Mouse (Mus musculus): ENCODE results near the gene Pom121l2. TPM values are rescaled to one million over a fixed set of nuclear protein-coding genes. Genes with fewer than 3 reads are reported as not detected.

Gene Pom121l2
- polyA plus RNA-seq, 1 experiment from 2014 or later = 0.26 TPM

GRCm38 (mm10) chr13:22019934-22020835 is 39.2 kb downstream of the Pom121l2 start:
- Histone ChIP-seq H3K27me3 (ENCODE audit: insufficient read depth, low read length) (peaks cover 4% of the 10 kb centered on the region), H3K36me3 (ENCODE audit: insufficient read depth) (no peaks in the 10 kb centered on the region), H3K4me1 (ENCODE audit: insufficient read depth) (no peaks in the 10 kb centered on the region), H3K4me3 (ENCODE audit: low read depth, low read length) (peak overlapping the region; percentile 55), H3K27ac (ENCODE audit: low read depth) (no peak overlapping the region), H3K9me3 (ENCODE audit: low read depth, low read length) (no peaks in the 10 kb centered on the region), H3K4me2 (peak overlapping the region; percentile 87), H3K9ac (peak overlapping the region; percentile 59)
- WGBS = under 1% methylated on average over 44 of the region's 44 CpGs
- ATAC-seq (ENCODE audit: insufficient read depth) = 0 out of 2 replicates have a peak, but pooled peaks have one; percentile 47
- DNase-seq = peak; percentile 71
- no peak for TF ChIP-seq CTCF (IDR thresholded peaks at IDR 0.05; ENCODE audit: low read depth)

DNA sequence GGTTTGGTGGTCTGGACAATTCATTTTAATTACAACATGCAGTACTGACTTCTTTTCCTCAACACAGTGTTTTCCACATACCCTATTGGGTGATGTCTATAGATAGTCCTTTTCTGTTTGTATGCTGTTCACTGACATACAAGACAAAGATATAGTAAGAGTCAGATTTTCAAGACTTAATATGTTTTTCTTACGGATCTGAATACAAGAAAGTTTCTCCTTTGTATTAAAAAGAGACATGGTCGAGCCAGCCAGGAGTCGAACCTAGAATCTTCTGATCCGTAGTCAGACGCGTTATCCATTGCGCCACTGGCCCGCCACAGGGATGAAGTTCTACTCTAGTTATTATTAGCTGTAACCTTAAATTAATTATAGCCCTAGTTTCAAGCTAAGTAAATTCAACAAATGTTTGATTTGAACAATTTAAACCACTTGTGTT is 39.9 kb downstream of the Pom121l2 start:
- WGBS = under 1% methylated on average over 8 of the region's 8 CpGs
- H3K27me3 ChIP-seq (ENCODE audit: insufficient read depth, low read length) = no peaks in the 10 kb centered on the region
- H3K27ac ChIP-seq (ENCODE audit: low read depth) = no peak overlapping the region
- ATAC-seq (ENCODE audit: insufficient read depth) (peak; percentile 79), DNase-seq (peak; percentile 92)
- H3K9me3 ChIP-seq (ENCODE audit: low read depth, low read length) = no peaks in the 10 kb centered on the region
- H3K36me3 ChIP-seq (ENCODE audit: insufficient read depth) = no peaks in the 10 kb centered on the region
- no peaks in the 10 kb centered on the region for H3K4me1 ChIP-seq (ENCODE audit: insufficient read depth)
- H3K4me2 ChIP-seq = peak overlapping the region; percentile 87
- no peak for TF ChIP-seq CTCF (IDR thresholded peaks at IDR 0.05; ENCODE audit: low read depth)
- H3K4me3 ChIP-seq (ENCODE audit: low read depth, low read length) = peak overlapping the region; percentile 55
- H3K9ac ChIP-seq = peak overlapping the region; percentile 59

GRCm38 (mm10) chr13:22021581-22021980 is 40.6 kb downstream of the Pom121l2 start:
- no peaks in the 10 kb centered on the region for H3K27me3 ChIP-seq (ENCODE audit: insufficient read depth, low read length)
- peak; percentile 59 for DNase-seq
- no peak for TF ChIP-seq CTCF (IDR thresholded peaks at IDR 0.05; ENCODE audit: low read depth)
- no peaks in the 10 kb centered on the region for H3K4me1 ChIP-seq (ENCODE audit: insufficient read depth)
- no peaks in the 10 kb centered on the region for H3K9me3 ChIP-seq (ENCODE audit: low read depth, low read length)
- H3K36me3 ChIP-seq (ENCODE audit: insufficient read depth) = no peaks in the 10 kb centered on the region
- peak overlapping the region; percentile 87 for H3K4me2 ChIP-seq
- ATAC-seq (ENCODE audit: insufficient read depth) = no peak
- H3K9ac ChIP-seq = peak overlapping the region; percentile 55
- peak overlapping the region; percentile 55 for H3K4me3 ChIP-seq (ENCODE audit: low read depth, low read length)
- H3K27ac ChIP-seq (ENCODE audit: low read depth) = no peak overlapping the region
- WGBS = 0% methylated on average over 11 of the region's 11 CpGs

GRCm38 (mm10) chr13:22022241-22022640 is 41.2 kb downstream of the Pom121l2 start:
- Histone ChIP-seq H3K4me3 (ENCODE audit: low read depth, low read length) (peak overlapping the region; percentile 55), H3K27me3 (ENCODE audit: insufficient read depth, low read length) (no peaks in the 10 kb centered on the region), H3K9ac (peak overlapping the region; percentile 55), H3K9me3 (ENCODE audit: low read depth, low read length) (no peaks in the 10 kb centered on the region), H3K27ac (ENCODE audit: low read depth) (no peak overlapping the region), H3K4me2 (peak overlapping the region; percentile 87), H3K36me3 (ENCODE audit: insufficient read depth) (no peaks in the 10 kb centered on the region), H3K4me1 (ENCODE audit: insufficient read depth) (no peaks in the 10 kb centered on the region)
- no peak for TF ChIP-seq CTCF (IDR thresholded peaks at IDR 0.05; ENCODE audit: low read depth)
- DNase-seq (peak; percentile 97), ATAC-seq (ENCODE audit: insufficient read depth) (peak; percentile 81)
- 0% methylated on average over 9 of the region's 9 CpGs for WGBS

DNA sequence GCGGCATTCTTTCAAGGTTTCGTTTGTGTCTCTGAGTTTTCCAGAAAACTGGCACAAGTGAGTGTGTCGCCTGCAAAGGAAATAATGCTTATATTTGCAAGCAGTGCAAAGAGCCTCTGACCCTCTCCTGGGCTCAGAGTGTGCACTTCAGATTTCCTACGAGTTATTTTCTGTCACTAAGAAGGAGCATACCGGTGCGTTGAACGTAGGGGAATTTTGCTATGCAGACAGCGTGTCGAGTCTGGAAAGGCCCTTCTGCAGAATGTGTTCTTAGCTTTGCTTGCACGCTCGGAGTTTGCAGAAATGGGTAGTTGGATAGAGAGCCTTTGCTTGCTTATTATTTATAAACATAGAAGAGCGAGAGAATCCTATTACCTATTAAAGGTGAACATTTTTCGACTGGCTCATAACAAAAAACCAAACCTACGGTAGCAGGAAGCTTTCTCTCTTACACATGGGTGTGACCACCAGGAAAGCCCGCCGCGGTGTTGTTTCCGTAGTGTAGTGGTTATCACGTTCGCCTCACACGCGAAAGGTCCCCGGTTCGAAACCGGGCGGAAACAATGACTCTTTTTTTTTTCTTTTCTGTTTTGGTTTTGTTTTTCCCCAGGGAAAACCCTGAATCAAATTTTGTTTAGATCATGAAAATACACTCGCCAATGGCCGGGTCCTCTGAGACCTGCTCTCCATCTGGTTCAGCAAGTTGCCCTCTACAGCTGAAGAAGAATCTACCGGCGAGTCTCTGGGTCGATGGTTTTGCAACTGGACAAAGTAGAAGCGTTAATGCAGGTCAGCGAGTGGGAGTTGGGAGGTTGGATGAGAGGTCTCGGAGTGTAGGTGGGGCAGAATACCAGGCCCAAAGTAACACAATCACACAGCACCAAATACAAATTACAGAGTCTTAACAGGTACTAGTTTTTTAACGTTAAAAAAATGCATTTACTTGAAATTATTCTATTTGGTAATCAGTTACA is 45.4 kb downstream of the Pom121l2 start:
- 1% methylated on average over 35 of the region's 35 CpGs for WGBS
- no peaks in the 10 kb centered on the region for H3K4me1 ChIP-seq (ENCODE audit: insufficient read depth)
- H3K36me3 ChIP-seq (ENCODE audit: insufficient read depth) = no peaks in the 10 kb centered on the region
- no peaks in the 10 kb centered on the region for H3K27me3 ChIP-seq (ENCODE audit: insufficient read depth, low read length)
- ATAC-seq (ENCODE audit: insufficient read depth) = no peak
- no peaks in the 10 kb centered on the region for H3K9me3 ChIP-seq (ENCODE audit: low read depth, low read length)
- peak; percentile 98 for DNase-seq
- H3K9ac ChIP-seq = peak overlapping the region; percentile 63
- TF ChIP-seq CTCF (IDR thresholded peaks at IDR 0.05; ENCODE audit: low read depth) = no peak
- 0 out of 2 replicates have a peak overlapping the region, but pooled peaks have one; percentile 54 for H3K27ac ChIP-seq (ENCODE audit: low read depth)
- peak overlapping the region; percentile 44 for H3K4me3 ChIP-seq (ENCODE audit: low read depth, low read length)
- H3K4me2 ChIP-seq = peak overlapping the region; percentile 56

DNA sequence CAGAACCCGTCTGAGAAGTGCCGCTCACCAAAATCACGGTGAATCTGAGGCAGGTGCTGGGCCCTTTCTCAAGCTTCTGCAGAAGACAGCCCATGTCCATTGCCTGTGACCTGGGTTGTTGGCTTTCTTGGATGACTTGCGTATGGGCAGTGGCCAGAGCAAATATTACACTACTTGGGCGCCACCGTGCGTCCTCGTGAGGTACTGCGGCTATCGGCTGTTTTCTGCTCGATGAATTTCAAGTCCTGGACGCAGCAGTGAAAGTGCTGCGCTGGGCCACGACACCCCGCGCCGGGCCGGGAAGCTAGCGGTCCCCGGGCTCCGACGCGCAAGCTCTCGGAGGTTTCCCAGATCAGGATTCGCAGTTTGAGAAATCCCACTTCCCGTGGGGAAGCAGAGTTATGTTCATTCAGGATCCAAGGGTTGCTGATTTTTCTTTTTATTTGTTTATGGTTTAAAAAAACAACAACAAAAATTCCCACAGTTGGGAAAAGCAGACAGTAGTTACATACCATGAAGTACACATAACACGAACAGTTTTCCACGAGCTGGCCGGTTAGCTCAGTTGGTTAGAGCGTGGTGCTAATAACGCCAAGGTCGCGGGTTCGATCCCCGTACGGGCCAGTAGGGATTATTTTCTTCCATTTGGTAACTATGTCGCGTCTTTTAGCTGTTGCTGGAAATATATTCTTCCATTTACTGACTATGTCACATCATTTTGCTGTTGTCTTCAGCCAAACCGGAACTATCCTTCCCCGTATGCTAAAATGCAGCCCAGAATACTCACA is 47.9 kb downstream of the Pom121l2 start:
- Histone ChIP-seq H3K36me3 (ENCODE audit: insufficient read depth) (no peaks in the 10 kb centered on the region), H3K27me3 (ENCODE audit: insufficient read depth, low read length) (no peaks in the 10 kb centered on the region), H3K27ac (ENCODE audit: low read depth) (peak overlapping the region; percentile 85), H3K4me1 (ENCODE audit: insufficient read depth) (no peaks in the 10 kb centered on the region), H3K9me3 (ENCODE audit: low read depth, low read length) (no peaks in the 10 kb centered on the region), H3K9ac (peak overlapping the region; percentile 66), H3K4me2 (peak overlapping the region; percentile 59), H3K4me3 (ENCODE audit: low read depth, low read length) (peak overlapping the region; percentile 49)
- DNase-seq (peak; percentile 99), ATAC-seq (ENCODE audit: insufficient read depth) (peak; percentile 85)
- peak; percentile 97 for TF ChIP-seq CTCF (IDR thresholded peaks at IDR 0.05; ENCODE audit: low read depth)
- under 1% methylated on average over 40 of the region's 40 CpGs for WGBS
